Mouse (Mus musculus): ENCODE measurements around the gene Trp53bp2.

DNA sequence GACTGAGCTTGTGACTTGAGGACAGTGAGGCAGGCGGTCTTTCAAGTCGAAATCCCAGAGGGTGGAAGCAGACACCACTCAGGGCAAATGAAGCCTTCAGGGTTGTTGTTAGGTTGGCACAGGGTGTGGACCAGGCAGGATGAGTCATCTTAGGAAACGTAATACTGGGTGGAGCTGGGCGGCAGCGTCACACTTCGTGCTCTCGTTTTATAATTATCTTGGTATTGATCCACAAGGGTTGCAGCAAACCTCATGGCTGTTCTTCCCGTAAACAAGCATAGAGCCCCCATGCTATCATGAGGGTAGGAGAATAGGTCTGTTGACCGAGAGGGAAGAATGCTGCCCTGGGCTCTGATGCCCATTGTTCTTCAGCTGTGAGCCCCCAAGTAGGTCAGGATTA lies 25.9 kb upstream of the Trp53bp2 start:
- no peak for TF ChIP-seq CTCF (IDR thresholded peaks at IDR 0.05; ENCODE audit: control insufficient read depth, insufficient read depth, low read length)
- TF ChIP-seq POLR2A (IDR thresholded peaks at IDR 0.05; ENCODE audit: borderline replicate concordance, control insufficient read depth, low read depth, low read length), result no peak
